Mouse (Mus musculus) forebrain, postnatal 0 days (tissue): ENCODE data around the gene Cdhr2. TPM values are rescaled to one million over a fixed set of nuclear protein-coding genes. Genes with fewer than 3 reads are reported as not detected.

Source experiments
- ATAC-seq: fragments of 200-750 bp; cut with Nextera tagmentation; 2 replicates; pipeline ENCODE4 v1.8.0; 2017; ENCODE audit warnings: mild to moderate bottlenecking, moderate library complexity
- DNase-seq: peaks from one replicate; pipeline ENCODE4 v3.0.0-alpha.2; 2015
- H3K27ac ChIP-seq: fragments of 300-500 bp; sonication (generic); 2 replicates; pipeline ENCODE4 v1.5.1; 2014; ENCODE audit warnings: low read depth, mild to moderate bottlenecking, antibody characterized with exemption, low read length, moderate library complexity, mixed read lengths
- H3K27me3 ChIP-seq: fragments of 300-500 bp; sonication (generic); 2 replicates; pipeline ENCODE4 v1.6.1; 2014; ENCODE audit warnings: mild to moderate bottlenecking, low read length, mixed read lengths; ENCODE audit not compliant: insufficient read depth
- H3K36me3 ChIP-seq: fragments of 300-500 bp; sonication (generic); 2 replicates; pipeline ENCODE4 v1.6.1; 2014; ENCODE audit warnings: mild to moderate bottlenecking, moderate library complexity; ENCODE audit not compliant: insufficient read depth
- H3K4me1 ChIP-seq: fragments of 300-500 bp; sonication (generic); 2 replicates; pipeline ENCODE4 v1.6.1; 2014; ENCODE audit warnings: antibody characterized with exemption; ENCODE audit not compliant: insufficient read depth
- H3K4me2 ChIP-seq: fragments of 300-500 bp; sonication (generic); 2 replicates; pipeline ENCODE4 v1.6.1; 2014; ENCODE audit warnings: low read depth, mild to moderate bottlenecking, moderate library complexity
- H3K4me3 ChIP-seq: fragments of 300-500 bp; sonication (generic); 2 replicates; pipeline ENCODE4 v1.5.1; 2014; ENCODE audit warnings: low read depth, low read length, mixed read lengths
- H3K9ac ChIP-seq: fragments of 300-500 bp; sonication (generic); 2 replicates; pipeline ENCODE4 v1.6.1; 2014; ENCODE audit warnings: mild to moderate bottlenecking
- H3K9me3 ChIP-seq: fragments of 300-500 bp; sonication (generic); 2 replicates; pipeline ENCODE4 v1.6.1; 2016; ENCODE audit warnings: low read length
- CTCF ChIP-seq: sonication (generic); IDR thresholded peaks from 2 replicates; pipeline ENCODE4 v1.5.1; 2016; ENCODE audit warnings: antibody characterized with exemption, control low read depth, low read depth
- WGBS: fragments of 180-500 bp; shearing (Covaris S2); extraction: QIAGEN DNeasy Blood & Tissue Kit; methylation state at CpG from one replicate; pipeline ENCODE4 v1.1.7; 2014; 5-methylcytosine and 5-hydroxymethylcytosine counted together
- polyA plus RNA-seq: library from polyadenylated mRNA; unstranded; fragments of >200 nt; fragmentation: Nextera tagmentation; extraction: Ambion mirVana; gene quantifications from 2 replicates; pipeline ENCODE4 v1.2.1, GENCODE M21; 2015
- total RNA-seq: library from RNA; depleted of rRNA; stranded (reverse); fragments of >200 nt; gene quantifications from 2 replicates; pipeline ENCODE4 v1.2.3, GENCODE M21; 2014; rRNA removed

Gene Cdhr2
- total RNA-seq (0.76 and 0.85 TPM in 2 replicates), polyA plus RNA-seq (0.24 and 0.53 TPM in 2 replicates)

GRCm38 (mm10) chr13:54701243-54701642 lies at the start of gene Cdhr2:
TSS of gene Cdhr2 (plus strand) at chr13:54701461.
- H3K27me3 ChIP-seq: no peaks in the 10 kb centered on the region
- H3K4me2 ChIP-seq: no peak within 1 kb of the TSS
- no peaks in the 10 kb centered on the region for H3K36me3 ChIP-seq
- ATAC-seq: no peak
- DNase-seq: no peak
- no peak for TF ChIP-seq CTCF
- H3K9me3 ChIP-seq: no peaks in the 10 kb centered on the region
- H3K27ac ChIP-seq: no peak within 1 kb of the TSS
- H3K4me3 ChIP-seq: no peak within 1 kb of the TSS
- H3K4me1 ChIP-seq: no peaks in the 10 kb centered on the region
- whole genome bisulfite sequencing: 63% methylated on average over 5 of the region's 5 CpGs
- no peak within 1 kb of the TSS for H3K9ac ChIP-seq

GRCm38 (mm10) chr13:54660877-54661276 lies 40.4 kb upstream of the Cdhr2 start:
- H3K9ac ChIP-seq: no peak overlapping the region
- H3K4me2 ChIP-seq: no peak overlapping the region
- no peak overlapping the region for H3K4me3 ChIP-seq
- no peaks in the 10 kb centered on the region for H3K4me1 ChIP-seq
- DNase-seq (no peak), ATAC-seq (no peak)
- H3K27ac ChIP-seq: no peak overlapping the region
- 54% methylated on average over 5 of the region's 5 CpGs for WGBS
- no peaks in the 10 kb centered on the region for H3K27me3 ChIP-seq
- H3K36me3 ChIP-seq: peaks cover 72% of the 10 kb centered on the region
- TF ChIP-seq CTCF: no peak
- H3K9me3 ChIP-seq: no peaks in the 10 kb centered on the region

- no peaks in the 10 kb centered on the region for H3K27me3 ChIP-seq
- WGBS: 84% methylated on average over 12 of the region's 12 CpGs
- no peak overlapping the region for H3K4me2 ChIP-seq
- no peak overlapping the region for H3K9ac ChIP-seq
- DNase-seq: no peak
- H3K27ac ChIP-seq: no peak overlapping the region
- H3K36me3 ChIP-seq: peaks cover 67% of the 10 kb centered on the region
- H3K9me3 ChIP-seq: no peaks in the 10 kb centered on the region
- no peaks in the 10 kb centered on the region for H3K4me1 ChIP-seq
- no peak for TF ChIP-seq CTCF
- ATAC-seq: no peak
- no peak overlapping the region for H3K4me3 ChIP-seq
Observed at GRCm38 (mm10) chr13:54661358-54661757, 39.9 kb upstream of the Cdhr2 start.

GRCm38 (mm10) chr13:54663999-54664398 lies 37.3 kb upstream of the Cdhr2 start:
- no peak for ATAC-seq
- DNase-seq: no peak
- no peak overlapping the region for H3K4me2 ChIP-seq
- no peaks in the 10 kb centered on the region for H3K9me3 ChIP-seq
- no peak overlapping the region for H3K9ac ChIP-seq
- peaks cover 45% of the 10 kb centered on the region for H3K36me3 ChIP-seq
- H3K4me3 ChIP-seq: no peak overlapping the region
- no peaks in the 10 kb centered on the region for H3K4me1 ChIP-seq
- TF ChIP-seq CTCF: no peak
- 91% methylated on average over 4 of the region's 4 CpGs for WGBS
- H3K27ac ChIP-seq: no peak overlapping the region
- H3K27me3 ChIP-seq: no peaks in the 10 kb centered on the region

GRCm38 (mm10) chr13:54664509-54664908 lies 36.8 kb upstream of the Cdhr2 start:
- Histone ChIP-seq H3K9me3 (no peaks in the 10 kb centered on the region), H3K27me3 (no peaks in the 10 kb centered on the region), H3K4me3 (no peak overlapping the region), H3K4me2 (no peak overlapping the region), H3K36me3 (peaks cover 40% of the 10 kb centered on the region), H3K4me1 (no peaks in the 10 kb centered on the region), H3K9ac (no peak overlapping the region), H3K27ac (no peak overlapping the region)
- TF ChIP-seq CTCF: no peak
- no peak for ATAC-seq
- 93% methylated on average over 1 of the region's 1 CpGs for WGBS
- DNase-seq: no peak

- no peak overlapping the region for H3K27ac ChIP-seq
- H3K4me2 ChIP-seq: no peak overlapping the region
- no peak for TF ChIP-seq CTCF
- ATAC-seq: no peak
- WGBS: 95% methylated on average over 7 of the region's 7 CpGs
- peaks cover 36% of the 10 kb centered on the region for H3K36me3 ChIP-seq
- H3K9ac ChIP-seq: no peak overlapping the region
- DNase-seq: no peak
- no peaks in the 10 kb centered on the region for H3K9me3 ChIP-seq
- no peaks in the 10 kb centered on the region for H3K4me1 ChIP-seq
- no peaks in the 10 kb centered on the region for H3K27me3 ChIP-seq
- H3K4me3 ChIP-seq: no peak overlapping the region
Observed at GRCm38 (mm10) chr13:54665062-54665461, 36.2 kb upstream of the Cdhr2 start.

- Histone ChIP-seq H3K4me2 (no peak overlapping the region), H3K9ac (no peak overlapping the region), H3K9me3 (no peaks in the 10 kb centered on the region), H3K4me3 (no peak overlapping the region), H3K4me1 (no peaks in the 10 kb centered on the region), H3K27me3 (no peaks in the 10 kb centered on the region), H3K27ac (no peak overlapping the region), H3K36me3 (no peaks in the 10 kb centered on the region)
- no peak for ATAC-seq
- TF ChIP-seq CTCF: no peak
- no peak for DNase-seq
- 88% methylated on average over 2 of the region's 2 CpGs for WGBS
Observed at GRCm38 (mm10) chr13:54670491-54670890, 30.8 kb upstream of the Cdhr2 start.
